Mouse (Mus musculus): ENCODE data around the gene Mettl8.

DNA sequence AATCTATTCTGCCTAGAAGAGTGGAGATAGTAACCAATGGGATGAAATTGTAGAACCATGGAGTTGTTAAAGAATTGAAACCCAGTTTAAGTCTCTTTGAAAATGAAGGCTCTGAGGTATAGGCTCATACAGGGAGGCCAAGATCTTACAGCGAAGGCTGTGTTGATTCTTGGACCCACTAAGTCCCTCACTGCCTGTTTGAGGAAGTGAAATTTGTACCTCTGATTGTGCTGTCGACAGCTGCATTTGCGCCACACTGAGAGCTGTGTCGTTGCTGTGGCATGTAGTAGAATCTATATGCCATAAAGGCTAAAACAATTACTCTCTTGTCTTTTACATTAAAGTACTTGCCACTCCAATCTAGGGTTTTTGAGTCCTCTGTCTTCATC is 47.9 kb upstream of the Mettl8 start:
- no peak for TF ChIP-seq CTCF (IDR thresholded peaks at IDR 0.05; ENCODE audit: extremely low read depth, insufficient read length, insufficient replicate concordance, low read depth, low read length)
- no peak for TF ChIP-seq POLR2A (IDR thresholded peaks at IDR 0.05; ENCODE audit: low read depth, low read length)

All from small intestine, adult 2 months (tissue).